Mouse (Mus musculus) skeletal muscle tissue, adult 2 months (tissue): Measurements from ENCODE around the gene Tubd1.
"Not testable (repeated sequence)": the region's sequence is repeated elsewhere in the genome, so short reads cannot be mapped to it uniquely, and the experiment has no call there.

Experiments used
- DNase-seq: peaks from one replicate; pipeline ENCODE4 v3.0.0-alpha.2; 2012; ENCODE audit warnings: low read depth, low spot score

Tubd1 gene

DNA sequence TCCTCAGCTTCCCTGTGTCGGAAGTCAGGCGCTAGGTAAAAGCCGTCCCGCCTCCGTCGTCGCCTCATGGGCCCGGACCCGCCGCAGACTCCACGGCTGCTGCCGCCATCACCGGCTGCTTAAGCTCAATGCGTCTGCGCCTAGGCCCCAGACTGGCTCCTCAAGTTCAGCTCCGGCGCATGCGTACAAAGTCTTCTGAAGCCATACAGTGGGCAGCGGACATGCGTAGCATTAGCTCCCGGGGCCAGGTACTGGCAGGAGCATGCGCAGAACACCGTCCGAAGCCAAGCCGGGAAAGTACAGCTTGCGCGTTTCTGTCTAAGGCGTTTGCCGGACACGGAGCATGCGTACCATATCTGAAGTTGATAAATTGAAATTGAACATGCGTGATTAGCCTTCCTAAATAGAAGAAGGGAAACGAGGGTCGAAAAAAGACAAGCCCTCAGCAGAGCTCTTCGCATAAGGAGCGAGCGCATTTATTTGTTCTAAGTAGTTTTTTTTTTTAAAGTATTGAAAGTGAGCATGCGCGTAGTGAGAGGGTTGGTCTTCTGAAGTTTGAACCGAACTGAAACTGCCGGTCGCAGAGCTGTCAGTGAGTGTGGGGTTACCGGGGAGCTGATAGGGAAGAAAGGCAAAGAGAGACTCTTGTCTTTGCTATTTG is at the start of gene Tubd1, which contains the start of gene Rps6kb1:
TSS of gene Tubd1 (plus strand) at position 353 of the 661 bp plus-strand sequence.
TSS of gene Rps6kb1 (minus strand) at position 167 of the 661 bp plus-strand sequence.
- peak; percentile 100 for DNase-seq

DNA sequence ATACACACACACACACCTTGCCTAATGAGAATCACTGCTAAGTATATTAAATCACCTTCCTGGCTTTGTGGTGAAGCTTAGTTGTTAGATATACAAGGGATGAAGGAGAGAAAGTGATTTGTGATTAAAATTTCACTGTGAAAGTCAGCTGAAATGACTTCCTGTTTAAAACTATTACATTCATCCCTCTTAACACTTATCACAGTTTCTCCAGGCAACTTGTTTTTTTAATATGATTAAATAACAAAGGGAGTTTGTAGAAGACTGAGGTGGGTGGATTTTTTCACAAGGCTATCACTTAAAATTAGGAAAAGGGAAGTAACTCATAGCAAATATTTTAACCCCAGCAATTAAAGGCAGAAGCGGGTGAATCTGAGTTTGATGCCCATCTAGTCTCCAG is 47.4 kb upstream of the Tubd1 start:
- DNase-seq, result no peak

DNA sequence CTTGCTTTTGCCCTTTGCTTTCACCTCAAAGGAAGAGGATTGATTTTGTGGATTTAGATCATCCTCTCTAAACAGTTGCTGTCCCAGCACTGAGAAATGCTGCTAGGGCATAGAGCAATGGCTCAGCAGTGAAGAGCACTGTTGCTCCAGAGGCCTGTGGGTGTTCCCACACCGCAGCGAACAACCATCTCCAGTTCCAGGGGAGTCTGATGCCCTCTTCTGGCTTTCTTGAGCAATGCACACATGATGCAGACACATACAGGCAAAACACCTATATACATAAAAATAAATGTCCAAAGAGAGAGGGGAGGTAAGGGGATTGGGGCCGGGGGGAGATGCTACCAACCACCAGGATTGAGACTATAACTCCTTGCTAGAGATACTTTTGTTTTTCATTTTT is 46.9 kb upstream of the Tubd1 start:
- DNase-seq, result no peak

DNA sequence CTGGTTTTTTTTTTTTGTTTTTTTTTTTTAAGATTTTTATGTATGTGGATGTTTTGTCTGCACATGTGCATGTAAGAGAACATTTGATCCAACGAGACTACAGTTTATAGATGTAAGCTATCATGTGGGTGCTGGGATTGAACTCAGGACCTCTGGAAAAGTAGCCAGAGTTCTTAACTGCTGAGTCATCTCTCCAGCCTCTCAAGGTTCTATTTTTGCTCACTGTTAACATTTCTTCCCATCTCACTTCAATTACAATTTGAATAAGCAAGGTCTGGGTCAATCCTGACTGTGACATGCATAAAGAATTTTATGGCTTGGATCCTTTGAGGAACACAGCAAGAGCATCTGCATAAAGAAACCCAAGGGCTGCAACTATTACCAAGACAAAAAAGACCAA is 44.0 kb upstream of the Tubd1 start:
- no peak for DNase-seq

DNA sequence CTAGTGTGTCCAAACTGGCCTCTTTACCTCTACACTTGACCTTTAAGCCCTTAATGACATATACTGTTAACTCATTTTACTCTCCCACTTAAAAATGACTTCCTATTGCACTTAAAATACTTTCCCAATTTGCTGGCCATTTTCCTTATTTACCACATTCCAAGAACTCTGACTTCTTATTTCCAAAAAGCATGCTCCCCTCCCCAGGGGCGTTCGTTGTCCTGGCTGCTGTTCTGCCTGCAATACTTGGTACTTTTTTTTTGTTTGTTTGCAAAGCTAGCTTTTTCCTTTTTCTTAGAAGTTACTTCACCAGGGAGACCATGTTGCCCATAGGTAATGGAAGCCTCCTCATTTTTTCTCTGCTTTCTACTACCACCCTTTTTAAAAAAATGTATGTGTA is 41.7 kb upstream of the Tubd1 start:
- DNase-seq, result no peak

DNA sequence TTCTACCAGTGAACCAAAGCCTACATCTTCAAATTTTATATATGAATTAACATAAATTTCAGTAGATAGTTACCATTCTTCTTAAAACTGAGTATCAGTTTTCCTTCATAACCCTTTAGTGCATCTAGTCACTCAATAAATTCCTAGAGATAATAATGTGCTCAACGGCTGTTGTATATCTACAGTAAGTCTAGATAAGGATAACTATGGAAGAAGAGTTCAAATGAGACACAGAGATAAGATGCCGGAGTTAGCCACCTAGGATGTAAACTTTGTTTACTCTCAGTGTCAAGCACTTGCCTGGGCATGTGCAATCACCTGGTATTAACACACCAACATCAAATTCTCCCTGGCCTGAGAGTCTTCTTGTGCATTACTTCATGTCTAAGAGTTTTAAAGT is 37.5 kb upstream of the Tubd1 start:
- no peak for DNase-seq

DNA sequence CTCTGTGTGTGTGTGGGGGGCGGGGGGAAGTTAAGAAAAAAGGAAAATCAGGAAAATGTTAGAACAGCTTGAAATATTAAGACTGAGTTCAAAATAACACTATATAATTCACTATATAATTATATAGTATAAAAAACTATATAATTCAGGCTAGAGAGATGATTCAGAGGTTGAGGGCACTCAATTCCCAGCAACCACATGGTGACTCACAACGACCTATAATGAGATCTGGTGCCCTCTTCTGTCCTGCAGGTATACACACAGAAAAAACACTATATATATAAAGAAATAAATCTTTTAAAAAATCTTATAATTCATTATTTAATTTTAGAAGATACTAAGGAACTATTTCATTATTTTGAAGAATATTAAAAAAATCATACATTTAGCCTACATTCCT is 36.8 kb upstream of the Tubd1 start:
- no peak for DNase-seq

DNA sequence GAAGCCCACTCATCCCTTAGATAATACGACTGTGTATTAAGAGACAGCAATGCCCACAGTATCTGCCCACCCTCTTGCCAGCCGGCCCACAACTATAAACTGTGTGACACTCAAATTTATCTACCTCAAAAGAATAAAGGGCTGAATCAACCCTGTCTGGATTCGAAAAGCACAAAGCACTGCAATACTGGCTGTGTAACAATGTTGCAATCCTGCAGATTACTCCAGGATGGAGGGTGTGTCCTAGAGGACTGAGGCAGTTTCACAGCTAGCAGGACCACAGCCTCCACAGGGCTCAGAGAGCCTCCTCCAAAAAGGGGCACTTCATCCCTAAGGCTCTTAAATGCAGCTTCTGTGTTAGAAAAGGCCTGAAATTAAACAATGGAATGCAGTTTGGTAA is 28.2 kb upstream of the Tubd1 start:
- DNase-seq, result no peak

DNA sequence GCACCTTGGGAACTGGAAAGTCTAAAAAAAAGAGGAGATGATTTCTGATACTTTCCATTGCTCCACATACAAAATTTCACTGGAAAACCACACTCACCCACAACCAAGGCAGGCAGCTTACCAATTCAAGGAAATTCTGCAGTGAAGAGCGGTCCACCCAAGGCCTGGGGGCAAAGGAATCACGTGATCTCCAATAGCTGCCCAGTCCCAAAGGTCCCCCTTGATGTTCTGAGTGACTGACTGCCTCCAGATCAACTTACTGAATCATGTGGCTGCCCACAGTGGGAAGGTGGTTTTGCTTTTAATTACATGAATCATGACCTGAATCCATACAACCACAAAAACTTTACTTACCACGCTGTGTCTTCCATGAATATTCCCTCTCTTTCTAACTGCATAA is 27.6 kb upstream of the Tubd1 start:
- no peak for DNase-seq

DNA sequence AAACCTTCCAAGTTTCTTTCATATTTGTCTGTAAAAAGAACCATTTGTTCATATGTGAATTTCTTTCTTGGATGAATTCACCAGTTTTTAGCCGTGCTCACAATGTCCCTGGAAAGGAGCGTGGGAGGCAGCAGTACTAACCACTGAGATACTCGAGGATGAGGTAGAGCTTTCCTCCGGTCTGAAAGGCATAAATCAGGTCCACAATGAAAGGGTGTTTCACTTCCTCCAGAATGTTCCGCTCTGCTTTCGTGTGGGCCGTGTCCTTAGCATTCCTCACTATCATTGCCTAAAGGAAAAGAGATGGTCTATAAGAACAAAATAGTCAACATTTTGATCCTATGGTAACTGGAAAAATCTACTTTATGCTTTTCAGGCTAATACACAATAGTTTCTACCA is 25.0 kb upstream of the Tubd1 start:
- DNase-seq, result no peak

DNA sequence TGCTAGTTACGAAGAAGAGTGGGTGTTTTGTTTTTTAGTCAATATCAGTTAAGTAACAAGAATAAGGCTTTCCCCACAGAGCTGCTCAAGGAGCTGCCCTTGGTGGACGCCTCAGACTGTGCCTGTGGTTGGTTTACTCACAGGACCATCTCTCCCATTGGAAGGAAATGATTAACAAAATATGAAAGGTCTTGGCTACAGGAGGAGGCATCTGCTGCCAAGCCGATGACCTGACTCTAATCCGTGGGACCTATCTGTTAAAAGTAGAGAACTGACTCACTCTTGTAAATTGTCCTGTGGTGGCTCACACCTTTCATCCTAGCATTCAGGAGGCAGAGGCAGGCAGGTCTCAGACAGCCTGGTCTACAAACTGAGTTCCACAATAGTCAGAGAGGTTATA is 17.3 kb upstream of the Tubd1 start:
- no peak for DNase-seq

DNA sequence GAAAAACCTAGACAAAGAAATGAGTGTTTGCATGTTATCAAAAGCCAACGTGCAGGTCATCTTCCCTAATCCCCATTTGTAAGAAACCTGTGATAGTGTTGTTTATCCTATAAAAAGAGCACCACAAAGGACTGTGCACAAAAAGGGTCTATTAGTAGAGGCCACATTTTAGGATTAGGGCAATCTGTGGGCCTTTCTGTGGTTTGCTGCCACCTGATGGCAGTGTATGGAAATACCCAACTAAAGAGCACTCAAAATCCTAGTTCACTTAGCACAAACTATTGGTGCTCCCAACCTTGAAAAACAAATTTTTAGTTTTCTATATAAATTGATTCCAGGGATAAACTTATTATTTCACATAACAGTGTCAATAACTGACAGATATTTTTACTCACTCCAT is 12.0 kb upstream of the Tubd1 start:
- no peak for DNase-seq

DNA sequence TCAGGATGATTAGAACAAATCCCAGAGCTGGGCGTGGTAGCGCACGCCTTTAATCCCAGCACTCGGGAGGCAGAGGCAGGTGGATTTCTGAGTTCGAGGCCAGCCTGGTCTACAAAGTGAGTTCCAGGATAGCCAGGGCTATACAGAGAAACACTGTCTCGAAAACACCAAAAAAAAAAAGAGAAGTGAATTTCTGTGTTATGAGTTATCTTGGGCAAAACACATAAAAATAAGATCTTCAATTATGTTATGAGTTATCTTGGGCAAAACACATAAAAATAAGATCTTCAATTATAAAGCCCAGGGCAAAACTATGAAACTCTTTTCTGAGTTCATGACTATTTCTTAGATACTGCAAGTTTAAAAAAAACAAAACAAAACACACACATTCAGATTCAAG is 11.5 kb upstream of the Tubd1 start:
- DNase-seq, result not testable (repeated sequence)

DNA sequence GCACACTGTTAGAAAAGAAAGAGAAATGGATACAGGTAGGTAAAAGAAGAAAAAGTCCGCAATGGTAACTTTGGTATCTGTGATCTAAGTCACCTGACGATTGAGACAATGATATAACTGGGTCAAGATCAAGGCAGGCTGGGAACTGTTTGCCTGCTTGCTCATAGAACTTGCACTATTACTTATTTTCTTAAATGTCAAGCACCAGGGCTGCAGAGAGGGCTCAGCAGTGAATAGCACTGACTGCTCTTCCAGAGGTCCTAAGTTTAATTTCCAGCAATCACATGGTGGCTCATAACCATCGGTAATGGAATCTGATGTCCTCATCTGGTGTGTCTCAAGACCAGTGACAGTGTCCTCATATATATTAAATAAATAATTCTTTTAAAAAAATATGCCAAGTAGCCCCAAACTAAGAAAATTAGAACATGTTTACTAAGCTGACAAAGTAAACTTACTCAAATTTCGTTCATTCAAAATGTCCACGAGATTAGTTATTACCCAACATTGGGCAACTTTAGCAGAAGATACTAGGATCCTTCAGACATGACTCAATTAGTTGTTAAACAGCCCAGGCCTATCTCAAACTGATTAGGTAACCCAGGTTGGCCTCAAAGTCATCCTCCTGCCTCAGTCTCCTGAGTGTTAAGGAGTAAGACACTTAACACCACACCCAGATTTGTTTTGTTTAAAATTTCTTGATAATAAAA is 10.4 kb upstream of the Tubd1 start:
- DNase-seq, result no peak

DNA sequence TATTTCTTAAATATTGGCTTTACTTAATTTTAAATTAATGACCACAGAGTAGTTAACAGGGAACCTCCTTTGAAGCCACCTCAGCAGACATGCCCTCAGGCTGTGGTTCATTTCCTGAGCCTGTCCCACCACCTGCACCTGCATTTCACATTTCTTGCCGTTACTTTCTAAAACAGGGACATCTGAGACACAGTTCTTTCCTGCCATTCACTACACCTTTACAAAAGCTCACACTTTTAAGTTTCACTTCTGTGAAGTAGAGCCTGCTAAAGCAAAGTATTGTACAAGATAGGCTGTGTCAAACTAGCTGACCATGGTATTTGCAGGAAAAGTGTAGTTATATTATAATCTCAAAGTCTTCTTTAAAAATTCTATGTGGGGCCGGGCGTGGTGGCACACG is 6.0 kb upstream of the Tubd1 start:
- no peak for DNase-seq

DNA sequence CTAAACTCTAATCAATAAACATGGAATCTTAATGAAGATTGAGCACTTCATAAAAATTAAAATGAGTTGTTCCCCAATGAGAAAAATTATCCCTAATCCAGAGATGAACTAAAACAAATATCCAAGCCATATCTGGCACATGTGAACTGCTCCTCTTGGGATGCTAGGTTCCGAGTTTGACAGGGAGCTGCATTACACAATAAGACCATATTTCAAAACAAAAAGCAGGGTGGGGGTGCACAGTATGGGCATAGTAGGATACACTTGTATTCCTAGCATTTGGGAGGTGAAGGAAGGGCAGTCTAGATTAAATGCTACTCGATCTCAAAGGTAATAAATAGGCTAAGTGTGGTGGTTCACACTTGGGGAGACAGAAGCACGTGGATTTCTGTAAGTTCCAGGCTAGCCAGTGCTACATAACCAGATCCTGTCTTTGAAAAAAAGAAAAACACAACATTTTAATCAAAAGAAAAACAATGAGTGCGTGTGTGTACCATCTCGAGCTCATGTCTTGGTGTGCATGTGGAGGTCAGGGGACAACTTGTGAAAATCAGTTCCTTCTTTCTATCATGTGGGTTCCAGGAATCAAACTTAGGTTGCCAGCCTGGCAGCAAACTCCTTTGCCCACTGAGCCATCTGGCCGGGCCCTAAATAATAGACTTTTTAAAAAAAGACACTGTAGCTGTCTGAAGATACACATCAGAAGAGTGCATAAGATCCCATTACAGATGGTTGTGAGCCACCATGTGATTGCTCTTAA is 4.9 kb upstream of the Tubd1 start:
- no peak for DNase-seq

DNA sequence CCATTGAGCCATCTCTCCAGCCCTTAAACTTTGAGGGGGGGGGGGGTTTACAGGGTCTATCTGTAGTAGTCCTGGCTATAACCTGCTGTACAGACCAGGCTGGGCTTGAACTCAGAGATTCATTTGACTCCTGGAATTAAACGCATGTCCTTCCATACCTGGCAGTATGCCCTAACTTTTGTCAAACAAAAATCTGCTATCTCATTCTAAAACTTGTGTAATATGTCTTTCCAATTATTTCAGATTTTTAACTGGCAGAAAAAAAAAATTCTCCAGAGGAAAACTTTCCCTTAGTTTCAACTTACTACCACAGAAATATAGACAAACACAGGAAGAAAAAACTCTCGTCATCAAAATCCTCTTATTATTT is 4.3 kb upstream of the Tubd1 start:
- DNase-seq, result no peak

DNA sequence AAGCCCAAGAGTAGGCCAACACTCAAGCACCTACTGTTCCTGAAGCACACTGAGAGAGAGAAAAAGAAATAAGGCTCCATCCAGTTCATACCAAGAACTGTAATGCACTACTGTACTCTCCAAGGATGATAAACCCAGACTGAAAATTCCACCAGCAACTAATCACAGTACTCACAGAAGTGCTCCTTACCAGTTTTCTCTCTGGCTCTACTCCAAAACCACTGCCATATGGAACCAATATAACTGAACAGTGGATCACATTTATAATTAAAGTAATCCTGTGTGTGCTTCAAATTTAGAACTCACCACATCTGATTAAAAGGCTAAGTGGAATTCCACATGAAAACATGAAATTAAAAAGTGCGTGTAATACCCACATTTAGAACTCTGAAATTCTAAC is 1.9 kb upstream of the Tubd1 start:
- no peak for DNase-seq

DNA sequence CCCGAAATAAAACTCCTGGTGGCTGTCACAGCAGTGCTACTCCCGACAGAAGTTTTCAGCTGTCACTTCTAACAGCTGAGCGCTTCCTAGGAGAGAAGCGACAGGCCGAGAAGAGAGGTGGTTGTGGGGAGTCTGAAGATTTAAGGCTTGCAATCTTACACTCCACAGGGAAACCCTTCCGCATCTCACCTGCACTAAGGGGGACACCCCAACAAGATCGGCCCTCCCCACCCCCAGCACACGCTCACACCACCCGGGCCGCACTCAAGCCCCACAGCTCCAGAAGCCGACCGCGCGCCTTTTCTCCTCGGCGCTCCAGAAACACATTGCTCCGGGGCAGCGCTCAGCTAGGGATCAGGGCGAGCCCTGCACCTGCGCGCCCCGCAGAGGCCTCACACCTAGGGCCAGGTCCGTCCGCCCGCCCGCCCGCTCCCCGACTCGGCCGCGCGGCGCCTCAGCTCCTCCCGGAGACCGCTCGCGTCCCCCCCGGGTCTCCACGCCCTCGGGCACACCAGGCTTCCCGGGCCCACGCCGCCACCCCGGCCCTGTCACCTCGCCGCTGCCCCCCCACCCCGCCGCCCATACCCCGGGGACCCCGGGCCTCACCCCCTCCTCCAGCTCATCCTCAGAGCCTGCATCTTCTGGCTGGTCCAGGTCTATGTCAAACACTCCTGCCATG is 692 bp upstream of the Tubd1 start:
- peak; percentile 27 for DNase-seq

DNA sequence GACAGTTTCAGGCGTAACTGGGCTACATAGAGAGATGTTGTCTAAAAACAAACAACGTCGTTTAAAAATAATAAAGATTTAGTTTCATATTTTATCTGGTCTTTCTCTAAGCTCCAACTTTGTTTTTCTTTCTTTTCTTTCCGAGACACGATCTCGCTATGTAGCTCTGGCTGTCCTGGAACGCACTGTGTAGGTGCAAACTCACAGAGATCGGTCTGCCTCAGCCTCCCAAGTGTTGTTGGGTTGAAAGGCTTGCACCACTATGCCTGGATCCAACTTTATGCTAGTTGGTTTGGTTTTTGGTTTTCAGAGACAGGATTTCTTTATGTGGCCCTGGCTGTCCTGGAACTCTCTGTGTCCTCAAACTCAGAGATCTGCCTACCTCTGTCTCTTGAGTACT is 765 bp downstream of the Tubd1 start:
- DNase-seq, result no peak

DNA sequence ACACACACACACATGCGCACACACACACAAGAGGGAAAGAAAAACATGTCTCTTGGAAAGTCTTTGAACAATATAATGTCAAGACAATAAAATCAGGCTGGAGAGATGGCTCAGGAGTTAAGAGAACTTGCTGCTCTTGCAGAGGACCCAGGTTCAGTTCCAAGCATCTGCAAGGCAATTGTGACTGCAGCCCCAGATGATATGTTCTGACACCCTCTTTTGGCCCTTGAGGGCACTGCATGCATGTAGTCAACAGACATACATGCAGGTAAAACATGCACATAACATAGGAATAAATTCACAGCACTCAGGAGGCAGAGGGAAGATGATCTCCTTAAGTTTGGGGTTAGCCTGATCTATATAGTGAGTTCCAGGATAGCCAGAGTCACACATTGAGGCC is 2.6 kb downstream of the Tubd1 start:
- DNase-seq, result no peak

DNA sequence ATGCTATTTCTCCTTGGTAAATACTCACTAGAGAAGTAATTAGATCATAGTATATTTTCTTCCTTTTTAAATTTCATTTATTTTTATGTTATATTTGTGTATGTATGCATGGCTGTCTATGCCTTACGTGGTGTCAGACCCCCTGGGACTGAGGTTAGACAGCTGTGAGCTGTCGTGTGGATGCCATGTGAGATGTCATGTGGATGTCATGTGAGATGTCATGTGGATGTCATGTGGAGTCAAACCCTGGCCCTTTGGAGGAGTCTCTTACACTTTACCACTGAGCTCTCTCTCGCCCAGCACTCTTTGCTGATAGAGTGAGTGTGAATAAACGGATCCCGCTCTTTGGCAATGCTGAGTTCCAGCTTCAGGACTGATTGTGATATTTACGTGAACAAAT is 8.7 kb downstream of the Tubd1 start:
- no peak for DNase-seq
